Mouse (Mus musculus): ENCODE measurements around the gene Dusp7.

The Dusp7 gene

GRCm38 (mm10) chr9:106421033-106421864 is 52.8 kb downstream of the Dusp7 start:
- no peak for DNase-seq (ENCODE audit: low spot score)

- DNase-seq (ENCODE audit: low spot score) = peak; percentile 97
These were observed 53.4 kb downstream of the Dusp7 start for GRCm38 (mm10) chr9:106421865-106422160.
